Mouse (Mus musculus) v-Abl transformed pro-B cells (cell line): ENCODE data around the gene Mfrp.
"Not testable (repeated sequence)": the region's sequence is repeated elsewhere in the genome, so short reads cannot be mapped to it uniquely, and the experiment has no call there.

ENCODE experiments used
- in situ Hi-C, 2 experiments: fragments of 400-800 bp; cut with MboI; formaldehyde crosslinking; loops; one replicate each; pipeline ENCODE4 v1.15.1; 2025; ENCODE audit not compliant: unreplicated experiment in 2 of 2

Gene Mfrp

DNA sequence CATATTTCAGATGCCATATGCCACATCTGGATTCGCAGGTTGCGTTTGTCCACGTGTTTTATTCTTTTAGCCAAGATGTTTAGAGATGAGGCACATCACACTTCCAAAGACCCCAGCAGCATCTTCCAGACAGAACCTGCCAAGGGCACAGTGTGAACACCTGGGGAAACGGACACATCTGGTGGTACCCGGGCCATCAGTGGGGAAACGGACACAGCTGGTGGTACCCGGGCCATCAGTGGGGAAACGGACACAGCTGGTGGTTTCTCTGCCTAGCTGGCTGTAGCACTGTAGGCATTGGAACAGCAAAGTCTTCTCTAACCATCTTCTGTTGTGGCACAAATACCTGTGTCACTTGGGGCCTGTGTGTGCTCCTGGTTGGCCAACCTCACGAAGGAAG is 5.7 kb upstream of the Mfrp start:
- in situ Hi-C loops = loop anchor here (25.0 kb wide), 1 partner anchor 758 kb away; no protein-coding TSS in a partner anchor

DNA sequence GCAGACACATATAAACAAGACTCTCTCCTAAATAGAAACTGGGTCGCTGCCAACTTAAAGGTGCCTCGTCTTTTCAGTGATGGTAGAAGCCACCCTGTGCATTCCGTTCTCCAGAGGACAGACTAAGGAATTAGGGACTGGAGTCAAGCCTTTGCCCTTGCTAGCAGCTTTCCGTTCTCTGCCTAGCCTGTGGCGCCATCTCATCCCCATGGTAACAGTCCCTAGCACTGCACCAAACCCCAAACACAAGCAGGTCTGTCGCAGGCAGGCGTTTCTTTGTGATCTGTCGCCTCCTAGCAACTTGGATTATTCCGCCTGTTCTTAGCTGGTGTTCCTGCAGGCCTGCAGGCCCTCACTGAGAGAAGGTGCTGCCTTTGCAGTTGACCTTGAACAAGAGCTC is 5.0 kb upstream of the Mfrp start:
- in situ Hi-C loops = loop anchor here (25.0 kb wide), 1 partner anchor 759 kb away; no protein-coding TSS in a partner anchor

DNA sequence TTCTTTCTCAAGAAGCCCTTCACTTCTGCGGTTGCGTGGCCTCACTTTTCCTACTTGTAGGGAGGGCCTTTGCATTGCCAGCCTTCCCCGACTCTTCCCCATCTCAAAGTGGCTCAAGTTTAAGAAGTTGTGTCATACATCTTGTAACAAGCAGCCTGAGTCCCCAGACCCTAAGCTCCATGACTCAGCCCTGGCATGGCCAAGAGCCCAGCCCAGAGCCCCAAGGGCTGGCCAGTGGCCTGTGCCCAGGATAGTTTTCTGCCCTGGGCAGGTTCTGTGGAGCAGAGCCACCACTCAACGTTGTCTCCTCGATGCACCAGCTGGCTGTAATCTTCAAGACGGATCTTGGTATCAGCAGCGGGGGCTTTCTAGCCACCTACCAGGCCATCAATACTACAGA is 3.4 kb downstream of the Mfrp start:
- in situ Hi-C loops = no loop called here

DNA sequence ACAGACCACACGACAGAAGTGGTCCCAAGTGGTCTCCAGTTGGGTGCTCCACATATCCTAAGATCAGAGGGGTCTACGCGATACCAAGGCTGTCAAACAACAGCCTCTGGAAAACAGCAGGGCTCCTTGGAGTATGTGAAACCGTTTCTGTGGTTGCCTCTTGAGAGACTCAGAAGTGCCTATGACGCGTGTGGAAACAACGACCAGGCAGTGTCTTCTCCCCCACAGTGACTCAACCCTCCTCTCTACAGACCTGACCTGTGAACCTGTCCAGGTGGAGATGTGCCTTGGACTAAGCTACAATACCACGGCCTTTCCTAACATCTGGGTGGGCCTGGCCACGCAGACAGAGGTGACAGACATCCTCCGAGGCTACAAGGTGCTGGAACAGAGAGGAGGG is 4.3 kb downstream of the Mfrp start:
- in situ Hi-C loops = no loop called here

DNA sequence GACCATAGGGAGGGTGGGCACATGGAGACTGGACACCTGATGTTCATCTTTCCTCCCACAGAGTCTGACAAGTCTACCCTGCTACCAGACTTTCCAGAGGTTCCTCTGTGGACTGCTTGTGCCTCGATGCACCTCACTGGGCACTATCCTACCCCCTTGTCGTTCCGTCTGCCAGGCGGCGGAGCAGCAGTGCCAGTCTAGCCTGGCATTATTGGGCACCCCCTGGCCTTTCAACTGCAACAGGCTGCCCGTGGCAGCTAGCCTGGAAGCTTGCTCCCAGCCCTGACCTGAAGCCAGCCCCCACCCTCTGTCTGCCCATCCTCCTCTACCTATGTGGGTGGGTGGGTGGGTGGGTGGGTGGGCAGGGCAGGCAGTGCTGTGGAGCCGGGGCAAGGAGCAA is 4.7 kb downstream of the Mfrp start:
- in situ Hi-C loops = no loop called here

DNA sequence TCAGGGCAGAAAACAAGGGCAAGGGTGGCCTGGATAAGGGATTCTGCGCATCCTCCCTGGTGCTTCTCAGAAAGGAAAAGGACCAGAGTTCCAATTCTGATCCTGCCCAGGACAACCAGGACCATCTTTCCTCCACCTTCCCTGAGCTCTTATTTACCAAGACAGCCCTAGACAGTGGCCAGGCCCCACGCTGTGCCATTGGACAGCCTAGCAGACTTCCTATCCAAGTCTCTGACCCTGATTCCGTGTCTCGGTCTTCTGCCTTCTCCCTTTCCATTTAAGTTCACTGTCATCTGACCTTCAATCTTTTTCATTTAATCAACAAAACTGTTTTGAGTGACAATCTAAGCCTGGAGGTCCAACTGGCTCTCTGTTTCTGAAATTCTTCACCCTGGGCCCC is 5.1 kb downstream of the Mfrp start:
- in situ Hi-C loops = no loop called here

DNA sequence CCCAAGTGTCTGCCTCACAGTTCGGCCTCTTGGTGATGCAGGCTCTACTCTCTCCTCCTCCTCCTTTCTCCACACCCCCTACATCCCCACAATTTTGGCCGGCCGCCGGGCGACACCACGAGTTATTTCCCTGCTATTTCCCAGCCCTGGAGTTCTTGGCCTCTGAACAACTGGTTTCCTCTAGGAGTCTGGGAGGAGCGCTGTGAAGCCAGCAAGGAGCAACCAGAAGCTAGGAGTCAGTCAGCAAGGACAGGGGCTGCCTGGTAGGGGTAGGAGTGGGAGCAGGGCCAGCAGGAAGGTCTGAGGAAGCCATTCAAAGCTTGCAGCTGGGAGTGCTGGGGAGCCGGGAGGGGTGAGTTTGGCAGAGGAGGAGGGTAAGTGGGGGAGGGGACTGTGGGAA is 5.6 kb downstream of the Mfrp start, which contains the start of gene C1qtnf5:
Gene C1qtnf5, plus strand, starts transcription at position 136 of the 400 bp plus-strand sequence.
- in situ Hi-C loops = no loop called here

DNA sequence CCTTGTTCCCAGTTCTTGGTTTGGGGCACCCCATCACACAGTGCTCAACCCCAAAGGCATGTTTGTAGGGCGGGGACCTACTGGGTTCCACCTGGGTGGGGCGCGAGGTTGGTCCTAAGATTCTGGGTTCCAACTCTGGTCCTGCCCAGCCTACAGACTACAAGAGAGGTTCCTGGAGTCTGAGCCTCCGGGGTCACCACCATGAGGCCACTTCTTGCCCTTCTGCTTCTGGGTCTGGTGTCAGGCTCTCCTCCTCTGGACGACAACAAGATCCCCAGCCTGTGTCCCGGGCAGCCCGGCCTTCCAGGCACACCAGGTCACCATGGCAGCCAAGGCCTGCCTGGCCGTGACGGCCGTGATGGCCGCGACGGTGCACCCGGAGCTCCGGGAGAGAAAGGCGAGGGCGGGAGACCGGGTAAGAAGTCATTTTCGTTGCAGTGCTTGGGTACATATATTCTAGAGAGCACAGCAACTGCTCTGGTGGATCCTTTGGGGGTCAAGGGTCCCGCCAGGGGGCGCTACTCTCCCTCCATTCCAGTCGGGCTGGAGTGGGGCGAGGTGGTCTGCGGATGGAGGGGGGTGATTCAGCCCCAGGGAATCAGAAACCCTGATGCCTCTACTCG is 6.1 kb downstream of the Mfrp start:
- in situ Hi-C loops = no loop called here

DNA sequence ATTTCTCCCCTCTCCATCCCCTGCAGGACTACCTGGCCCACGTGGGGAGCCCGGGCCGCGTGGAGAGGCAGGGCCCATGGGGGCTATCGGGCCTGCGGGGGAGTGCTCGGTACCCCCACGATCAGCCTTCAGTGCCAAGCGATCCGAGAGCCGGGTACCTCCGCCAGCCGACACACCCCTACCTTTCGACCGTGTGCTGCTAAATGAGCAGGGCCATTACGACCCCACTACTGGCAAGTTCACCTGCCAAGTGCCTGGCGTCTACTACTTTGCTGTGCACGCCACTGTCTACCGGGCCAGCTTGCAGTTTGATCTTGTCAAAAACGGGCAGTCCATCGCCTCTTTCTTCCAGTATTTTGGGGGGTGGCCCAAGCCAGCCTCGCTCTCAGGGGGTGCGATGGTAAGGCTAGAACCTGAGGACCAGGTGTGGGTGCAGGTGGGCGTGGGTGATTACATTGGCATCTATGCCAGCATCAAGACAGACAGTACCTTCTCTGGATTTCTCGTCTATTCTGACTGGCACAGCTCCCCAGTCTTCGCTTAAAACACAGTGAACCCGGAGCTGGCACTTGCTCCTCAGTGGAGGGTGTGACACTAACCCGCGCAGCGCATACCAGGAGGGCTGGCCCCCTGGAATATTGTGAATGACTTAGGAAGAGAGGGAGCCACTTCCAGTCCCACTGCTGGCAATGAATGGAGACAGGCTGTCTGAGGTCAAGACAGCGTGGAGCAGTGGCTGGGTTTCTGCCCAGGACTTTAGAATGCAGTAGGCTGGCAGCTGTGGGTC is 6.9 kb downstream of the Mfrp start:
- in situ Hi-C loops = no loop called here

DNA sequence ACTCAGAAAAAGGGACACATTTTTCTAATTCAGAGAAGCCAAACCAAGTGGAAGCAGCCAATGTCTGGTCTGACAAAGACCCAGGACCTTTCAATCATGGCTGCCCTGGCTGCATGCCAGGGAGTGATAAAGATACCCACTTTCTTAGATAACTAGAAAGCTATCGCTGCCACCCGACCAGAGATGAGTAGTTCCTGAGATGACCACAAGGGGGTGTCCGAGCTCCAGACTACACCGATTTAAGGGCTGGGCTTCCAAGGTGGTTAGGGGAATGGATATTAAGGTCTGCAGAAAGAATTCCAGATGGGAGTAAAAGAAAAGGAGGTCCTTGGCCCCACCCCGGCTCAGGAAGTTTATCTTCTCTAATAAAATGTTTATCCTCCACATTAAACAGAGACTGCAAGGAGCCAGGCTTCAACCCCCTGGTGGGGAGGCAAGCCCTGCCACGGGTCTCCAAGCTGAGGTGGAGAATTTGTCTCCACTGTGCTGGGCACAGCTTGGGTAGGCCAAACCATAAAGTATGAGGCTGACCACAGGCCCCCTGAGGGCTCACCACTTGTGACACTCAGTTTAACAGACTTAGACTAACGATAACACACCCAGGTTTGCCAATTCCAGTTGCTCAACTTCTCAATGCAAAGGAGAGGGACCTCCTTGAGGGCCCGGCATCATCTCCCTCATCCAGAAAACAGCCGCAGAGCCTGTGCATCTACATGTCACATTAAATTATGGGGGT is 8.0 kb downstream of the Mfrp start:
- in situ Hi-C loops = no loop called here

DNA sequence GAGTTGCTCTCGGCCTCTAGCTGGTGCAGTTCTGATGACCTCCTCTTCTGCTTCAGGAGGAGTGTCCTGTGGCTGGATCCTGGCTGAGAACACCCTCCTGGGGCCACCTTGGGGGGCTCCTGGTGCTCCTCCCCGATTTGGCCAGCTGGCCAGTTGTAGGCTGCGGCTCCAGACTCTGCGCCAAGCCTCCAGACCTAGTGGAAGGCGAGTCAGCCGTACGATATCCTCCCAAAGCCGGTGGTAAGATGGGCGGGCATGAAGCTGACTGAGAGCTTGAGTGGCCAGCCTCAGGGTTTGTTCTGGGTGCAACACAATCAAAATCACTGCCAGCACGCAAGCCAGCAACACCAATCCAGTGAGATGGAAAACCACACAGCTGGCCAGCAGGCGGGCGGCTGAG is 10.4 kb downstream of the Mfrp start:
- in situ Hi-C loops = not testable (repeated sequence)

DNA sequence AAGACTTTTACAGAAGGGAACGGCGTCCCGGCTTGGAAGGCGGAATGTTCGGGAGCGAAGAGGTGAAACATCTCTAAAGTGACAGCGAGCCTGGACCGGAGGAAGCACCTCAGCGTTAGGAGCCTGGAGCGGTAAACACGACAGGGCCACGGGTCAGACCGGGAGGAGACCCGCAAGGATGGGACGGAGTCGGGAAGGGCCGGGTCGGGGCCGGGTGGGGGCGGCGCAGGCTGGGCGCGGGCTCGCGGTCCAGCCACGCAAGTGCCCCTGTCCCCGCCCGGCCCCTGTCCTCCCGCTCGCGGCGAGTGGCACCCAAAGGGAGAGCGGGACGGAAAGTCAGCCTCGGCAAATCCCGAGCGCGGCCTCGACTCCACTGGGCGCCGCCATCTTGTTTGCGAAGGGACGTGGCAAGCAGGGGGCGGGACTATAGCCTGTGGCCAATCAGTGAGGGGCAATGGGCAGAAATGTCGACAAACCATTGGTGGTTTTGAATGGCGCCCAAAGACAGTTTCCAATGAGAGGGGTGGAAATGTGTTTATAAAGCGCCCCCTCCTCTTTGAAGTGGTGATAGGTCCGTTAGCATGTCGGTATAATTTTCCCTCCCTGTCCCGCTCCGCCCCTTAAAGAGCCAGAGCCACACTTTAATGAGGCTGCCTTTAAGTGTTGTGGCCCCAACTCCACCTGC is 11.7 kb downstream of the Mfrp start, which contains the start of the genes Gm49380 and Rnf26:
Gene Gm49380, minus strand, starts transcription at position 396 of the 685 bp plus-strand sequence.
Gene Rnf26, minus strand, starts transcription at position 413 of the 685 bp plus-strand sequence.
- in situ Hi-C loops = no loop called here

DNA sequence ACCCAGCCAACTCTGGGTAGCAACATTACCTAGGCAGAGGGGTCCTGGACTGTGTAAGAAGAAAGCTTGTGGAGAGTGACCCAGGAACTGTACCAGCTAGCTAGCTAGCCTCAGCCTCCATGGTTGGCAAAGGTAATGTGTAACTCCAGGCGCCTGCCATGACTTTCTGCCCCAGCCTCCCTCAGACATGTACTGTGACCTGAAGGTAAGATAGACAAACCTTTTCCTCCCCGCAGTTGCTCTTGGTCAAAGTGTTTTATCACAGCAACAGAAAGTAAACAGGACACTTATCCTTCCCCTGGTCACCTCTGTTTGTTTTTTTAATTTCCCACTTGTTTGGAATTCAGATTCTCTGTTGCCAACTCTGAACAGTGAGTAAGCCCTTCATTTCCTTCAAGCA is 12.9 kb downstream of the Mfrp start:
- in situ Hi-C loops = no loop called here

DNA sequence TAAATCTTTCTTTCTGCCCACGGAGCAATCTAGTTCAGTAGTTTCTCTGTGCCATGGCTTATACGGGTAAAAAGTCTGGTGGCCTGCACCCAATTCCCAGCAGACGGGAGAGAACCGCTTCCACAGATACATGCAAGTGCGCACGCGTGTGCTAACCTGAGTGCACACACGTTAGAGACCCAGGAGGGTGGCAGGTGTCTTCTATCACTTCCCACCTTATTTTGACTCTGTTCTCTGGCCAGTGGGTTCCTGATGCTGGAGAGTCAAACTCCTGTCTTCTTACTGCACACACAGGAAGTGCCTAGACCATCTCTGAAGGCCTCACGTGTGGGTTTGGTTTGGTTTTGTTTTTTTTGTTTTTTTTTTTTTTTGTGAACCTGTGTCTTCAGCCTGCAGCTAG is 14.1 kb downstream of the Mfrp start:
- in situ Hi-C loops = no loop called here

DNA sequence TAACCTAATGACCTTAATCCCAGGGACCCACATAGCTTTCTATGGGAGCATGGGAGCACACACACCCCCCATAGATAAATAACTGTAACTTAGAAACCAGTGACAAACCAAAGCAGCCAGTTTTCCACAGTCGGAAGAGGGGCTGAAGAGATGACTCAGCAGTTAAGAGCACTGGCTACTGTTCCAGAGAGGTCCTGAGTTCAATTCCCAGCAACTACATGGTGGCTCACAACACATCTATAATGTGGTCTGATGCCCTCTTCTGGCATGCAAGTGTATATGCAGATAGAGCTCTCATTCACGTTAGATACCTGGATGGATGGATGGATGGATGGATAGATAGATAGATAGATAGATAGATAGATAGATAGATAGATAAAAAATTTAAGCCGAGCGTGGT is 14.7 kb downstream of the Mfrp start:
- in situ Hi-C loops = no loop called here

DNA sequence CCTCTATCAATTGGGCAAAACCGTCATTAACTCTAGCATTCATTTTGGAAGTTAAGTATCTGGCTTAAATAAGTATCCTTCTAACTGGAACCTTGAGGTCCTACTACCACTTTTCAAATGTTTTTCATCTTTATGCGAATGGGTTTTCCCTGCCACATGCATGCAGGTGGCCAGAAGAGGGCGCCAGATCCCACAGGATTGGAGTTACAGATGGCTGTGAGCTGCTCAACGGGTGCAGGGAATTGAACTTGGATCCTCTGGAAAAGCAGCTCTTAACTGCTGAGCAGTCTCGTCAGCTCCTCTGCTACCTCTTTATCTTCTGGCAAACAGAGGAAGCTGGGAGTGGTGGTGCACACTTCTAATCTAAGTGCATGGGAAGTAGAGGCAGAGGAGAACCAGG is 17.5 kb downstream of the Mfrp start:
- in situ Hi-C loops = no loop called here

DNA sequence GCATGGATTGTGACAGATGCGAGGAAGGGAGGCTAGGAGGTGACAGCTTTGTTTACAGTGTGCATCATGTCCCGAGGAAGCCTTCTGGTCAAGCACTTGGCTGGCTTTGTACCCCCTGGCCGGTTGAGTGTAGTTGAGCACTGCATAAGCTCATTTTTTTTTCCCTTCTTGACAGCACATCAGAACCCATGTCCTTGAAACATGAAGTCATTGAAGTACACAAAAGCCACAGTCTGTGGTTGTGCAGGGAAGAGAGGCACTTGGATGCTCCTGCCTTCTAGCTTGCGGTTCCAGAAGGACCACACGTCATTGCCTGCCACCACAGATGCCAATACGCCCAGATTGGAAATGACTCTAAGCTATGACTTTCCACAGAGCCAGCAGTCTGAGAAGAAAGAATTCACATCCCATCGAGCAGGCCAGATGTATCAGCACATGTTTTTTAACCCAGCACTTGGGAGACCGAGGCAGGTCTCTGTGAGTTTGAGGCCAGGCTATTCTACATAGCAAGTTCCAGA is 18.5 kb downstream of the Mfrp start:
- in situ Hi-C loops = loop anchor here (10.0 kb wide), 3 partner anchors 115 to 235 kb away; partner anchors contain the start of genes Cbl (in 1 of the 2) and Nlrx1 (in 1 of the 2)

DNA sequence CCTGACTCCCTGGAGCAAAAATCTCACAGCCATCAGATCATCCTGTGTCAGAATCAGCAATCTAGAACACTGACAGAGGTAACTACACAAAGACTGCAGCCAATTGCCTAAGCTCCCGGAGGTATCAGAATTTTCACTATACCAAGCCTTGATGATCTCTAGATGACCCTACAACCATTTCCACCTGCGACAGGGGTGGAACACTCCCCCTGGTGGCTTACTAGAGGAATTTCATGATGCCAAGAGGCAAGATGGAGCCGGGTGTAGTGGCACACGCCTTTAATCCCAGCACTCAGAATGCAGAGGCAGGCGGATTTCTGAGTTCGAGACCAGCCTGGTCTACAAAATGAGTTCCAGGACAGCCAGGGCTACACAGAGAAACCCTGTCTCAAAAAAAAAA is 22.8 kb downstream of the Mfrp start:
- in situ Hi-C loops = loop anchor here (10.0 kb wide), 3 partner anchors 110 to 230 kb away; partner anchors contain the start of genes Cbl (in 1 of the 2) and Nlrx1 (in 1 of the 2)

DNA sequence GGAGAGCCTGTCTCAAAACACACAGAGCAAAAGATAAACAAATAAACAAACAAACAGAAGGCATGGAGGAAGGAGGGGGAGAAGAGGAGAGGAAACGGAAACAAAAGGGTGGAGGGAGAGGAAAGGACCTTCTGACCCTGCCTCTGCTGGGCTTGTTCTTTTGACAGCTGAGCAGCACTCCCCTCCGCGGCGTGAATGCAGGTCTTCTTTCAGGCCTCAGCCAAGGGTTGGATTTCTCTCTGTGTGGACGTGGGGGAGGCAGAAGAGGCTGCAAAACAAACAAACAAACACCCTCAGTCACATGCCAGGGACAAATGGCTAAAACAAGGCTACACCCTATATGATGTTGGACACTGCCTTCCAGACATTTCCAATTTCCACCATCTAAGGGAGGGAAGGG is 23.5 kb downstream of the Mfrp start:
- in situ Hi-C loops = loop anchor here (5.0 to 10.0 kb wide), 6 partner anchors 110 to 262 kb away; partner anchors contain the start of genes Nlrx1 (in 2 of the 2) and Cbl (in 1 of the 2)
